Mouse (Mus musculus) ES-Bruce4 (cell line): ENCODE results near the gene Rnf169.

Experiments
- CTCF ChIP-seq: IDR thresholded peaks from one replicate; pipeline ENCODE4 v1.8.1; 2011; ENCODE audit warnings: low read depth, low read length
- POLR2A ChIP-seq: IDR thresholded peaks from one replicate; pipeline ENCODE4 v1.8.1; 2011; ENCODE audit warnings: low read length; ENCODE audit not compliant: insufficient read depth

DNA sequence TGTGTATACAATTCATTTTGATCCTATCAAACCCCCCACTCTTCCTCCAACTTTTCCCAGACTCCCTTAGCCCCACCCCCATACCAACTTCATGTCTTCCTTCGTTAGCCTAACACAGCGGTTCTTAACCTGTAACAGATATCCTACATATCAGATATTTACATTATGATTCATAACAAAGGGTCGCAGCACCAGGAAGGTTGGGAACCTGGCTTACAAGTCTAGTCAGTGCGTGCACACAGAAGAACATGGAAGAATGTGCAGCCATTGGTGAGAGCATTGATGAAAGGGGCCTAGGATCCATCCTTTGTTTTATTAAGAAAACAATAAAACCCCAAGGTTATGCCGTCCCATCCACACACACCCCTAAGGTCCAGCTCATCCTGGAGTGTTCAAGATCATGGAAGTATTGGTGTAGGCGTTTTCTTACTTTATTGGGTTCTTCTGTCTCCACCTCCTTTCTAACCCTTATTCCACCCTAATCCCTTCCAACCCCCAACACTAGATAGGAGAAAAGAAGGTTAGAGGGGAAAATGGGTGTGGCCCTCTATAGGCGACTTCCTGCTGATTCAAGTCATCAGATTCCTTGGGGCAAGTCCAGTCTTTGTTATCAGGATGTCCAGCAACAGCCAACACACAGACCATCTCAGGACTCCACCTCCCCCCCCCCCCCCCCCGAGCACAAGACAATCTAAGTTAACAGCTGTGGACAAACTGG is 10.9 kb upstream of the Rnf169 start:
- TF ChIP-seq CTCF (no peak), POLR2A (no peak)
